Mouse (Mus musculus) forebrain, embryonic 15.5 days (tissue): ENCODE measurements around the gene Plce1. TPM values are rescaled to one million over a fixed set of nuclear protein-coding genes. Genes with fewer than 3 reads are reported as not detected.

Experiments
- ATAC-seq: fragments of 200-750 bp; cut with Nextera tagmentation; replicated peaks from 2 replicates; pipeline ENCODE4 v1.8.0; 2017; ENCODE audit warnings: mild to moderate bottlenecking, moderate TSS enrichment, moderate library complexity
- H3K27ac ChIP-seq: fragments of 300-500 bp; sonication (generic); replicated peaks from 2 replicates; pipeline ENCODE4 v1.5.1; 2015; ENCODE audit warnings: mild to moderate bottlenecking, inconsistent platforms
- H3K27me3 ChIP-seq: fragments of 300-500 bp; sonication (generic); 2 replicates; pipeline ENCODE4 v1.6.1; 2015; ENCODE audit warnings: inconsistent platforms
- H3K36me3 ChIP-seq: fragments of 300-500 bp; sonication (generic); 2 replicates; pipeline ENCODE4 v1.6.1; 2015; ENCODE audit warnings: mild to moderate bottlenecking, inconsistent platforms
- H3K4me1 ChIP-seq: fragments of 300-500 bp; sonication (generic); 2 replicates; pipeline ENCODE4 v1.6.1; 2015; ENCODE audit warnings: inconsistent platforms
- H3K4me2 ChIP-seq: fragments of 300-500 bp; sonication (generic); replicated peaks from 2 replicates; pipeline ENCODE4 v1.6.1; 2015; ENCODE audit warnings: mild to moderate bottlenecking, inconsistent platforms
- H3K4me3 ChIP-seq: fragments of 300-500 bp; sonication (generic); 2 replicates; pipeline ENCODE4 v1.5.1; 2015; ENCODE audit warnings: mild to moderate bottlenecking, inconsistent platforms
- H3K9ac ChIP-seq: fragments of 300-500 bp; sonication (generic); replicated peaks from 2 replicates; pipeline ENCODE4 v1.6.1; 2015; ENCODE audit warnings: mild to moderate bottlenecking, inconsistent platforms
- H3K9me3 ChIP-seq: fragments of 300-500 bp; sonication (generic); 2 replicates; pipeline ENCODE4 v1.6.1; 2016; ENCODE audit warnings: inconsistent platforms
- WGBS: fragments of 180-500 bp; shearing (Covaris S2); methylation state at CpG from one replicate; pipeline ENCODE4 v1.1.7; 2015; ENCODE audit warnings: mixed read lengths; 5-methylcytosine and 5-hydroxymethylcytosine counted together
- polyA plus RNA-seq: library from polyadenylated mRNA; unstranded; fragments of >200 nt; fragmentation: Nextera tagmentation; extraction: Ambion mirVana; gene quantifications from 2 replicates; pipeline ENCODE4 v1.2.1, GENCODE M21; 2015

Plce1 gene
- polyA plus RNA-seq, 1 experiment from 2014 or later = 4.4 TPM

GRCm38 (mm10) chr19:38820186-38820804, 339.4 kb downstream of the Plce1 start:
- no peak overlapping the region for H3K4me3 ChIP-seq
- H3K27me3 ChIP-seq = no peaks in the 10 kb centered on the region
- H3K4me2 ChIP-seq = no peak overlapping the region
- H3K27ac ChIP-seq = no peak overlapping the region
- H3K9ac ChIP-seq = no peak overlapping the region
- ATAC-seq = no peak
- 91% methylated on average over 4 of the region's 4 CpGs for WGBS
- H3K36me3 ChIP-seq = peaks cover 7% of the 10 kb centered on the region
- peaks cover 19% of the 10 kb centered on the region for H3K4me1 ChIP-seq
- no peaks in the 10 kb centered on the region for H3K9me3 ChIP-seq

DNA sequence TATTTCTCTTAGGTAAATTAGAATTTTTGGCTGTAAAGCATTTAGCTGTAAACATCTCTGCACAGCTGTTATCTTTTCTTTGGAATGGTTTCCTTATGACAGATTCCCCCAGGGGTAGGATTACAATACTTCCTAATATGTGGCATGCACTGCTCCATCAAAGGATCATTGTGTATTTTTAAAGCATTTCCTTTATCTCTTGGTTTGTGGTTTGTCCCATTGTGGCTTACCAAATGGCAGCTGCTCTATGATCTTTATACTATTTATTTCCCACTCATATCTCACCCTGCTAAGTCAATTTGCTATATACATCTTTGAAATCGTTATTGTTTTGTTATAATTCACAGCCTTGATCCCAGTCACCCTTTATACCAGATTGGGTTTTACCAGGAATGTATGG, 352.3 kb downstream of the Plce1 start:
- H3K9me3 ChIP-seq = no peaks in the 10 kb centered on the region
- no peak overlapping the region for H3K4me3 ChIP-seq
- H3K4me1 ChIP-seq = peaks cover 5% of the 10 kb centered on the region; the same call in 1 of the 2 replicates
- H3K36me3 ChIP-seq = no peaks in the 10 kb centered on the region
- no peak overlapping the region for H3K9ac ChIP-seq
- no peaks in the 10 kb centered on the region for H3K27me3 ChIP-seq
- 73% methylated on average over 1 of the region's 1 CpGs for WGBS
- H3K4me2 ChIP-seq = no peak overlapping the region
- H3K27ac ChIP-seq = no peak overlapping the region
- ATAC-seq = no peak

Other genes with a start within 250 kb of the Plce1 start
- gene Lgi1, start 216.6 kb upstream of the Plce1 start, polyA plus RNA-seq = 13.0 and 14.4 TPM in 2 replicates
- 1.1 and 1.4 TPM in 2 replicates for gene Slc35g1, start 85.1 kb upstream of the Plce1 start, polyA plus RNA-seq